Mouse (Mus musculus): Measurements from ENCODE around the gene Rbfox3.

Gene Rbfox3

GRCm38 (mm10) chr11:118881786-118882495 is 29.5 kb downstream of the Rbfox3 start:
- DNase-seq (ENCODE audit: low read depth), result no peak

- DNase-seq (ENCODE audit: low read depth), result no peak
Observed at GRCm38 (mm10) chr11:118879466-118880150, 31.8 kb downstream of the Rbfox3 start.

- DNase-seq (ENCODE audit: low read depth), result no peak
Observed at GRCm38 (mm10) chr11:118878605-118879245, 32.7 kb downstream of the Rbfox3 start.

GRCm38 (mm10) chr11:118875243-118875897 is 36.0 kb downstream of the Rbfox3 start:
- no peak for DNase-seq (ENCODE audit: low read depth)

- DNase-seq (ENCODE audit: low read depth), result no peak
Observed at GRCm38 (mm10) chr11:118874487-118875095, 36.8 kb downstream of the Rbfox3 start.

- DNase-seq (ENCODE audit: low read depth), result no peak
Observed at GRCm38 (mm10) chr11:118874022-118874421, 37.4 kb downstream of the Rbfox3 start.

- no peak for DNase-seq (ENCODE audit: low read depth)
Observed at GRCm38 (mm10) chr11:118871527-118871926, 39.9 kb downstream of the Rbfox3 start.

GRCm38 (mm10) chr11:118863360-118863759 is 48.0 kb downstream of the Rbfox3 start:
- no peak for DNase-seq (ENCODE audit: low read depth)

- no peak for DNase-seq (ENCODE audit: low read depth)
Observed at GRCm38 (mm10) chr11:118861801-118862431, 49.5 kb downstream of the Rbfox3 start.

- no peak for DNase-seq (ENCODE audit: low read depth)
Observed at GRCm38 (mm10) chr11:118861246-118861645, 50.2 kb downstream of the Rbfox3 start.

GRCm38 (mm10) chr11:118860812-118861211 is 50.6 kb downstream of the Rbfox3 start:
- no peak for DNase-seq (ENCODE audit: low read depth)

- no peak for DNase-seq (ENCODE audit: low read depth)
Observed at GRCm38 (mm10) chr11:118859839-118860238, 51.6 kb downstream of the Rbfox3 start.

GRCm38 (mm10) chr11:118858305-118858704 is 53.1 kb downstream of the Rbfox3 start:
- no peak for DNase-seq (ENCODE audit: low read depth)

- DNase-seq (ENCODE audit: low read depth), result no peak
Observed at GRCm38 (mm10) chr11:118851391-118851790, 60.0 kb downstream of the Rbfox3 start.

- no peak for DNase-seq (ENCODE audit: low read depth)
Observed at GRCm38 (mm10) chr11:118847986-118848385, 63.4 kb downstream of the Rbfox3 start.

- no peak for DNase-seq (ENCODE audit: low read depth)
Observed at GRCm38 (mm10) chr11:118840992-118841391, 70.4 kb downstream of the Rbfox3 start.

GRCm38 (mm10) chr11:118838167-118838566 is 73.2 kb downstream of the Rbfox3 start:
- DNase-seq (ENCODE audit: low read depth), result no peak

- no peak for DNase-seq (ENCODE audit: low read depth)
Observed at GRCm38 (mm10) chr11:118836889-118837288, 74.5 kb downstream of the Rbfox3 start.

GRCm38 (mm10) chr11:118832793-118833481 is 78.5 kb downstream of the Rbfox3 start:
- DNase-seq (ENCODE audit: low read depth), result peak; percentile 2

- no peak for DNase-seq (ENCODE audit: low read depth)
Observed at GRCm38 (mm10) chr11:118831730-118832129, 79.7 kb downstream of the Rbfox3 start.

Measured in NIH3T3 (cell line).